Mouse (Mus musculus) CH12.LX (cell line): ENCODE measurements at regions not wholly inside any gene's neighbourhood (a gene's known extent, or its start where the extent isn't known, plus 50 kb on each side); places are given as distances from the start of the nearest gene placed in this dataset.

Experiments
- DNase-seq: peaks from one replicate; pipeline ENCODE4 v3.0.0-alpha.2; 2013; ENCODE audit errors: extremely low read depth
- H3K27ac ChIP-seq: 2 replicates; pipeline ENCODE4 v1.5.1; 2012; ENCODE audit warnings: low read depth, mild to moderate bottlenecking, control low read depth, moderate library complexity; ENCODE audit not compliant: insufficient read depth
- H3K27me3 ChIP-seq: replicated peaks from 2 replicates; pipeline ENCODE3; 2012; ENCODE audit warnings: inconsistent platforms
- H3K36me3 ChIP-seq, 2 experiments: replicated peaks in 1 of 2; 2 replicates each; pipeline versions ENCODE3 to v1.6.1; 2012; ENCODE audit warnings: inconsistent platforms in 1 of 2, low read length in 1 of 2, mild to moderate bottlenecking in 1 of 2, mixed read lengths in 1 of 2, moderate library complexity in 1 of 2; ENCODE audit not compliant: control insufficient read depth in 1 of 2, insufficient read depth in 1 of 2
- H3K4me1 ChIP-seq, 2 experiments: 2 replicates each; pipeline ENCODE4 v1.6.1; 2012; ENCODE audit warnings: inconsistent platforms in 1 of 2, moderate library complexity in 1 of 2; ENCODE audit not compliant: insufficient read depth in 2 of 2, control insufficient read depth in 1 of 2
- H3K4me2 ChIP-seq: 2 replicates; pipeline ENCODE4 v1.6.1; 2012; ENCODE audit warnings: low read depth, mild to moderate bottlenecking, control low read depth; ENCODE audit not compliant: poor library complexity, insufficient read depth, severe bottlenecking
- H3K4me3 ChIP-seq, 3 experiments: fragments of 150-350 bp in 1 of 3; sonication (generic) in 1 of 3; replicated peaks in 1 of 3; 2 replicates each; pipeline versions ENCODE3 to v1.5.1; 2011 to 2012; ENCODE audit warnings: low read depth in 2 of 3, low read length in 2 of 3, mild to moderate bottlenecking in 2 of 3, moderate library complexity in 2 of 3, control low read depth in 1 of 3, improper control_type of control experiment in 1 of 3, inconsistent platforms in 1 of 3, mixed read lengths in 1 of 3; ENCODE audit not compliant: poor library complexity in 1 of 3
- H3K79me2 ChIP-seq: replicated peaks from 2 replicates; pipeline ENCODE4 v1.6.1; 2012; ENCODE audit warnings: mild to moderate bottlenecking, moderate library complexity; ENCODE audit not compliant: control insufficient read depth, poor library complexity, insufficient read depth, severe bottlenecking; ENCODE audit errors: extremely low read depth
- H3K9ac ChIP-seq: 2 replicates; pipeline ENCODE4 v1.6.1; 2012; ENCODE audit warnings: low read depth, mild to moderate bottlenecking, control low read depth, moderate library complexity; ENCODE audit not compliant: insufficient read depth
- H3K9me3 ChIP-seq: replicated peaks from 2 replicates; pipeline ENCODE3; 2012; ENCODE audit warnings: low read length, inconsistent platforms, mixed read lengths
- BHLHE40 ChIP-seq: IDR thresholded peaks from 2 replicates; pipeline ENCODE4 v1.6.1; 2011; ENCODE audit warnings: mild to moderate bottlenecking, low read depth, low read length, improper control_type of control experiment
- CHD2 ChIP-seq: IDR thresholded peaks from 2 replicates; pipeline ENCODE4 v1.6.1; 2011; ENCODE audit warnings: low read length, improper control_type of control experiment
- CTCF ChIP-seq, 2 experiments: IDR thresholded peaks in 1 of 2; conservative IDR thresholded peaks in 1 of 2; 2 replicates each; pipeline ENCODE4 v1.5.1; 2011 to 2012; ENCODE audit warnings: low read depth in 2 of 2, low read length in 2 of 2, improper control_type of control experiment in 1 of 2, inconsistent platforms in 1 of 2, mild to moderate bottlenecking in 1 of 2, moderate library complexity in 1 of 2
- ELF1 ChIP-seq: IDR thresholded peaks from 2 replicates; pipeline ENCODE4 v1.6.1; 2014; ENCODE audit warnings: low read depth, mild to moderate bottlenecking, inconsistent platforms, low read length, improper control_type of control experiment
- ETS1 ChIP-seq: conservative IDR thresholded peaks from 2 replicates; pipeline ENCODE4 v1.6.1; 2012; ENCODE audit warnings: low read depth, mild to moderate bottlenecking, inconsistent platforms, low read length, improper control_type of control experiment, moderate library complexity
- GABPA ChIP-seq: IDR thresholded peaks from 2 replicates; pipeline ENCODE4 v1.6.1; 2012; ENCODE audit warnings: low read depth, low read length, improper control_type of control experiment, inconsistent platforms; ENCODE audit not compliant: insufficient replicate concordance
- HCFC1 ChIP-seq: IDR thresholded peaks from 2 replicates; pipeline ENCODE4 v1.6.1; 2012; ENCODE audit warnings: low read depth, mild to moderate bottlenecking, inconsistent platforms, low read length, improper control_type of control experiment
- IRF4 ChIP-seq: IDR thresholded peaks from 2 replicates; pipeline ENCODE4 v1.6.1; 2014; ENCODE audit warnings: low read depth, mild to moderate bottlenecking, inconsistent platforms, low read length, improper control_type of control experiment
- JUN ChIP-seq: IDR thresholded peaks from 2 replicates; pipeline ENCODE4 v1.6.1; 2011; ENCODE audit warnings: low read depth, mild to moderate bottlenecking, low read length, improper control_type of control experiment, moderate library complexity; ENCODE audit not compliant: insufficient read depth
- MAFK ChIP-seq: IDR thresholded peaks from 2 replicates; pipeline ENCODE4 v1.6.1; 2011; ENCODE audit warnings: low read length, improper control_type of control experiment; ENCODE audit not compliant: insufficient replicate concordance
- MAZ ChIP-seq: IDR thresholded peaks from 2 replicates; pipeline ENCODE4 v1.6.1; 2012; ENCODE audit warnings: low read depth, mild to moderate bottlenecking, inconsistent platforms, low read length, improper control_type of control experiment, moderate library complexity
- MXI1 ChIP-seq: IDR thresholded peaks from 2 replicates; pipeline ENCODE4 v1.6.1; 2011; ENCODE audit warnings: mild to moderate bottlenecking, low read depth, low read length, improper control_type of control experiment
- NRF1 ChIP-seq: IDR thresholded peaks from 2 replicates; pipeline ENCODE4 v1.6.1; 2014; ENCODE audit warnings: low read depth, mild to moderate bottlenecking, inconsistent platforms, low read length, improper control_type of control experiment, moderate library complexity
- POLR2A ChIP-seq: IDR thresholded peaks from 2 replicates; pipeline ENCODE4 v1.6.1; 2011; ENCODE audit warnings: low read depth, mild to moderate bottlenecking, improper control_type of control experiment, low read length
- SIN3A ChIP-seq: IDR thresholded peaks from 2 replicates; pipeline ENCODE4 v1.6.1; 2012; ENCODE audit warnings: low read length, improper control_type of control experiment, inconsistent platforms
- SMC3 ChIP-seq: IDR thresholded peaks from 2 replicates; pipeline ENCODE4 v1.6.1; 2011; ENCODE audit warnings: low read depth, low read length, improper control_type of control experiment
- TBP ChIP-seq: conservative IDR thresholded peaks from 2 replicates; pipeline ENCODE4 v1.6.1; 2011; ENCODE audit warnings: low read depth, low read length, improper control_type of control experiment
- TCF12 ChIP-seq: IDR thresholded peaks from 2 replicates; pipeline ENCODE4 v1.6.1; 2014; ENCODE audit warnings: low read depth, mild to moderate bottlenecking, inconsistent platforms, low read length, improper control_type of control experiment
- ZC3H11A ChIP-seq: IDR thresholded peaks from 2 replicates; pipeline ENCODE4 v1.6.1; 2012; ENCODE audit warnings: low read depth, mild to moderate bottlenecking, inconsistent platforms, low read length, improper control_type of control experiment
- ZMIZ1 ChIP-seq: IDR thresholded peaks from 2 replicates; pipeline ENCODE4 v1.6.1; 2012; ENCODE audit warnings: low read depth, mild to moderate bottlenecking, inconsistent platforms, low read length, improper control_type of control experiment
- dilution Hi-C: fragments of 300-500 bp; cut with MboI; formaldehyde crosslinking; loops from 2 replicates; pipeline ENCODE4 v1.14.3; 2020; ENCODE audit warnings: low sequenced_read_pairs; ENCODE audit not compliant: extremely low pct_unique_long_range_greater_than_20kb, extremely low pct_ligation_motif_present
- in situ Hi-C: fragments of 300-500 bp; cut with MboI; formaldehyde crosslinking; loops from 3 replicates; pipeline ENCODE4 v1.14.3; 2019; ENCODE audit warnings: low sequenced_read_pairs, low pct_ligation_motif_present, low pct_unique_long_range_greater_than_20kb, mixed read lengths

- in situ Hi-C loops (no loop called here), dilution Hi-C loops (no loop called here)
- no peak overlapping the region for H3K27ac ChIP-seq
- H3K4me2 ChIP-seq, result no peak overlapping the region
- H3K4me3 ChIP-seq, result no peak overlapping the region
- H3K4me1 ChIP-seq, result no peaks in the 10 kb centered on the region
- H3K36me3 ChIP-seq, result no peaks in the 10 kb centered on the region
- no peak overlapping the region for H3K9ac ChIP-seq
- no peaks in the 10 kb centered on the region for H3K79me2 ChIP-seq
- H3K9me3 ChIP-seq, result no peaks in the 10 kb centered on the region
- no peak for TF ChIP-seq MAZ
- TF ChIP-seq MAFK, result no peak
- TF ChIP-seq MXI1, result no peak
- TF ChIP-seq, all 38 proteins: peak for 0
- H3K27me3 ChIP-seq, result no peaks in the 10 kb centered on the region
- DNase-seq, result no peak
These were observed 56.3 kb upstream of the Stmnd1 start for GRCm38 (mm10) chr13:46216954-46217838.

- Histone ChIP-seq H3K27ac (no peak overlapping the region), H3K36me3 (no peaks in the 10 kb centered on the region), H3K4me3 (no peak overlapping the region), H3K27me3 (no peaks in the 10 kb centered on the region), H3K9ac (no peak overlapping the region), H3K4me2 (no peak overlapping the region), H3K4me1 (no peaks in the 10 kb centered on the region), H3K9me3 (no peaks in the 10 kb centered on the region), H3K79me2 (no peaks in the 10 kb centered on the region)
- dilution Hi-C loops, result no loop called here
- TF ChIP-seq SMC3, result no peak
- TF ChIP-seq ZC3H11A, result no peak
- no peak for TF ChIP-seq IRF4
- TF ChIP-seq CTCF (conservative IDR thresholded peaks at IDR 0.05 in 1 of 2, IDR thresholded peaks at IDR 0.05 in 1 of 2; ENCODE audit: low read depth in 2 of 2, low read length in 2 of 2), result no peak
- TF ChIP-seq ZMIZ1, result no peak
- TF ChIP-seq ELF1, result no peak
- no peak for TF ChIP-seq NRF1
- no peak for DNase-seq
- in situ Hi-C loops, result no loop called here
These were observed 70.0 kb upstream of the Stmnd1 start for GRCm38 (mm10) chr13:46203551-46203950.

GRCm38 (mm10) chr13:46202586-46202985, 70.9 kb upstream of the Stmnd1 start:
- no peaks in the 10 kb centered on the region for H3K9me3 ChIP-seq
- no peak overlapping the region for H3K4me3 ChIP-seq
- no peaks in the 10 kb centered on the region for H3K36me3 ChIP-seq
- dilution Hi-C loops (no loop called here), in situ Hi-C loops (no loop called here)
- DNase-seq, result no peak
- H3K9ac ChIP-seq, result no peak overlapping the region
- H3K4me1 ChIP-seq, result no peaks in the 10 kb centered on the region
- no peaks in the 10 kb centered on the region for H3K27me3 ChIP-seq
- H3K79me2 ChIP-seq, result no peaks in the 10 kb centered on the region
- TF ChIP-seq ZC3H11A (no peak), TBP (no peak), JUN (no peak), CHD2 (no peak), BHLHE40 (no peak), SMC3 (no peak), POLR2A (no peak), GABPA (no peak), ZMIZ1 (no peak), SIN3A (no peak), ETS1 (no peak), MXI1 (no peak), TCF12 (no peak), MAFK (no peak), HCFC1 (no peak), IRF4 (no peak)
- TF ChIP-seq, all 38 proteins: peak for 0
- Histone ChIP-seq H3K4me2 (no peak overlapping the region), H3K27ac (no peak overlapping the region)
